In the genomic region with DNA sequence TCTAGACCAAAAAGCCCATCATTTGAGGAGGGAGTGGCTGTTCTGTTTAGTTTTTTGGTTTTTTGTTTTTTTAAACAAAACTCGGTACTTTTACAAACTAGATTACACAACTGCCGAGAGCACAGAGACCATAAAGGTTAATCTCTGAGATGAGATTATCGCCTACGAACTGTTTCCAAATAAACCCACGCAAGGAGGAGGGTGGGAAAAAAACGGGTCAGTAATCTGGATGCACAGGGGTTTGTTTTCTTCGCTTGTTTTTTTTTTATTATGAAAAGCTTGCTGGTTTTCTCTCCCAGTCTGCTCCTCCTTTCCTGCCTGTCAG, we compare ENCODE assay signal across 12 mouse cellular contexts.
A peak's percentile ranks its signal among the peaks of the same experiment; 100 is the strongest.
DNase-seq lines count a peak whose midpoint lies in the region; ATAC-seq and TF ChIP-seq lines count a peak whose summit lies in the region.
"Had no signal": no experiment of that assay in that cellular context is flagged by ENCODE, and none has a peak within 500 bp of the region (broad histone marks: within the 10 kb centered on the region; RNA-seq: fewer than 3 reads in every experiment).

No protein-coding gene starts in this region.

- no peaks in the 10 kb centered on the region for H3K36me3 ChIP-seq in kidney, postnatal 0 days (ENCODE audit: insufficient read depth, low read length)
- H3K36me3 ChIP-seq in limb, embryonic 10.5 days: no peaks in the 10 kb centered on the region
- no peaks in the 10 kb centered on the region for H3K36me3 ChIP-seq in stomach, embryonic 14.5 days (ENCODE audit: control insufficient read depth, insufficient read depth, low read length)

- no peak for TF ChIP-seq CTCF in gastrocnemius, adult 2 months (IDR thresholded peaks at IDR 0.05)
- TF ChIP-seq CTCF in kidney, postnatal 0 days (IDR thresholded peaks at IDR 0.05; ENCODE audit: low read depth): no peak

- no peak for ATAC-seq in kidney, postnatal 0 days (replicated peaks; ENCODE audit: low FRiP score, low read depth)
- ATAC-seq in stomach, embryonic 14.5 days (ENCODE audit: insufficient number of reproducible peaks, insufficient read depth, low FRiP score, low read depth): no peak
- no peak for ATAC-seq in frontal cortex, adult (ENCODE audit: low TSS enrichment)
- ATAC-seq in megakaryocyte, adult 5-6 weeks (ENCODE audit: poor library complexity, severe bottlenecking): no peak

- no peak overlapping the region for H3K4me2 ChIP-seq in kidney, postnatal 0 days (ENCODE audit: low read length)
- peak overlapping the region; percentile 58 for H3K4me2 ChIP-seq in stomach, embryonic 14.5 days (replicated peaks; ENCODE audit: low read depth, low read length)

- intact Hi-C loops in gastrocnemius, adult 2 months (cut with DNase I): no loop called here

- 3% methylated on average over 7 of the region's 7 CpGs for WGBS in kidney, postnatal 0 days
- under 1% methylated on average over 7 of the region's 7 CpGs for WGBS in limb, embryonic 10.5 days
- WGBS in stomach, embryonic 14.5 days: 2% methylated on average over 7 of the region's 7 CpGs

- no peaks in the 10 kb centered on the region for H3K9me3 ChIP-seq in kidney, postnatal 0 days (replicated peaks; ENCODE audit: low read length)
- H3K9me3 ChIP-seq in limb, embryonic 10.5 days (replicated peaks): no peaks in the 10 kb centered on the region
- no peaks in the 10 kb centered on the region for H3K9me3 ChIP-seq in stomach, embryonic 14.5 days (ENCODE audit: control insufficient read depth, low read depth, low read length)

- H3K27ac ChIP-seq in gastrocnemius, adult 2 months: 0 out of 2 replicates have a peak overlapping the region, but pooled peaks have one; percentile 20
- H3K27ac ChIP-seq in kidney, postnatal 0 days: no peak overlapping the region
- H3K27ac ChIP-seq in limb, embryonic 10.5 days: peak overlapping the region; percentile 72; the same call in 1 of the 2 replicates
- H3K27ac ChIP-seq in stomach, embryonic 14.5 days (ENCODE audit: low read length): peak overlapping the region; percentile 89

- H3K4me3 ChIP-seq in gastrocnemius, adult 2 months: peak overlapping the region; percentile 1; the same call in 1 of the 2 replicates
- H3K4me3 ChIP-seq in kidney, postnatal 0 days (replicated peaks; ENCODE audit: low read depth, low read length): 0 out of 2 replicates have a peak overlapping the region, but pooled peaks have one; percentile 4
- H3K4me3 ChIP-seq in limb, embryonic 10.5 days: peak overlapping the region; percentile 38
- peak overlapping the region; percentile 42 for H3K4me3 ChIP-seq in stomach, embryonic 14.5 days (ENCODE audit: low read depth, low read length)

- no peak for DNase-seq in gastrocnemius, adult 2 months
- no peak for DNase-seq in gastrocnemius, postnatal 25 days
- no peak for DNase-seq in kidney, postnatal 0 days (ENCODE audit: low spot score)
- no peak for DNase-seq in kidney, postnatal 14 days
- no peak for DNase-seq in limb, embryonic 10.5 days (ENCODE audit: low spot score)
- DNase-seq: cerebellum, adult 18-20 months; heart, adult 11 months; kidney, postnatal 36 days; thymus, postnatal 25 days had no signal

- 0 out of 2 replicates have a peak, but pooled peaks cover 3% of the 10 kb centered on the region for H3K4me1 ChIP-seq in kidney, postnatal 0 days (replicated peaks; ENCODE audit: insufficient read depth, low read length)
- peaks cover 55% of the 10 kb centered on the region for H3K4me1 ChIP-seq in limb, embryonic 10.5 days
- H3K4me1 ChIP-seq in stomach, embryonic 14.5 days (ENCODE audit: control insufficient read depth, insufficient read depth, low read length): 0 out of 2 replicates have a peak, but pooled peaks cover 3% of the 10 kb centered on the region

- no peak overlapping the region for H3K9ac ChIP-seq in kidney, postnatal 0 days (ENCODE audit: low read depth, low read length)
- peak overlapping the region; percentile 33 for H3K9ac ChIP-seq in stomach, embryonic 14.5 days (replicated peaks; ENCODE audit: low read depth, low read length)

- peaks cover 66% of the 10 kb centered on the region for H3K27me3 ChIP-seq in kidney, postnatal 0 days (ENCODE audit: insufficient read depth, low read length)
- peaks cover 84% of the 10 kb centered on the region for H3K27me3 ChIP-seq in limb, embryonic 10.5 days (ENCODE audit: low read depth, poor library complexity, severe bottlenecking)
- 0 out of 2 replicates have a peak, but pooled peaks cover 2% of the 10 kb centered on the region for H3K27me3 ChIP-seq in stomach, embryonic 14.5 days (ENCODE audit: control insufficient read depth, insufficient read depth, low read length)
